In the genomic region with DNA sequence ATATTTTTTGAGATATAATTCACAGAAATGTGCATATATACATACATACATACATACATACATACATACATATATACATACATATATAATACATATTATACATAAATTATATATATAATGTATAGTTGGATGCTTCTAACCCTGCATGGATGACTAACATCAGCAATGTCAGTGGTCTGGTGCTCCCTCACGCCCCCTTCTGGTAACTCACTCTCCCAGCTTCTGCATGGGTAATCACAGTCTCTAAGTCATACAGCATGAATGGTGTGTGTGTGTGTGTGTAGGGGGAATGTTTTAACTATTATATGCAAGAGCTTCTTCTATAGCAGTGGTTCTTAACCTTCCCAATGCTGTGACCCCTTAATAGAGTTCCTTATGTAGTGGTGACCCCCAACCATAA, we compare ENCODE assay signal across 11 mouse cellular contexts.
DNase-seq lines count a peak whose midpoint lies in the region; ATAC-seq lines count a peak whose summit lies in the region.
"Had no signal": no experiment of that assay in that cellular context is flagged by ENCODE, and none has a peak within 500 bp of the region (broad histone marks: within the 10 kb centered on the region; RNA-seq: fewer than 3 reads in every experiment).

No protein-coding gene starts in this region.

- H3K4me2 ChIP-seq in forebrain, embryonic 15.5 days (replicated peaks), result no peak overlapping the region
- H3K4me2 ChIP-seq in midbrain, embryonic 14.5 days (ENCODE audit: low read length), result no peak overlapping the region
- no peak overlapping the region for H3K4me2 ChIP-seq in midbrain, embryonic 13.5 days (replicated peaks)
- H3K4me2 ChIP-seq: embryonic facial prominence, embryonic 12.5 days; heart, embryonic 15.5 days; limb, embryonic 12.5 days had no signal

- intact Hi-C loops in left cerebral cortex, postnatal 36 days (cut with DNase I), result no loop called here

- no peak overlapping the region for H3K9ac ChIP-seq in forebrain, embryonic 15.5 days (replicated peaks)
- H3K9ac ChIP-seq in midbrain, embryonic 14.5 days (replicated peaks; ENCODE audit: low read length), result no peak overlapping the region
- H3K9ac ChIP-seq in midbrain, embryonic 13.5 days (replicated peaks), result no peak overlapping the region
- H3K9ac ChIP-seq: embryonic facial prominence, embryonic 12.5 days; heart, embryonic 15.5 days; limb, embryonic 12.5 days had no signal

- H3K4me1 ChIP-seq in forebrain, embryonic 15.5 days, result no peaks in the 10 kb centered on the region
- H3K4me1 ChIP-seq in forebrain, embryonic 10.5 days, result peaks cover 31% of the 10 kb centered on the region
- peaks cover 4% of the 10 kb centered on the region; the same call in 1 of the 2 replicates for H3K4me1 ChIP-seq in midbrain, embryonic 14.5 days (ENCODE audit: control insufficient read depth, insufficient read depth, low read length)
- peaks cover 23% of the 10 kb centered on the region for H3K4me1 ChIP-seq in midbrain, embryonic 13.5 days (replicated peaks)
- H3K4me1 ChIP-seq: limb, embryonic 12.5 days had no signal

- 34% methylated on average over 1 of the region's 1 CpGs for WGBS in forebrain, embryonic 15.5 days
- WGBS in forebrain, embryonic 10.5 days, result 11% methylated on average over 1 of the region's 1 CpGs
- WGBS in midbrain, embryonic 14.5 days, result 24% methylated on average over 1 of the region's 1 CpGs
- 21% methylated on average over 1 of the region's 1 CpGs for WGBS in midbrain, embryonic 13.5 days

- H3K27me3 ChIP-seq in forebrain, embryonic 15.5 days, result no peaks in the 10 kb centered on the region
- no peaks in the 10 kb centered on the region for H3K27me3 ChIP-seq in forebrain, embryonic 10.5 days (ENCODE audit: poor library complexity, severe bottlenecking)
- H3K27me3 ChIP-seq in midbrain, embryonic 14.5 days (ENCODE audit: control insufficient read depth, insufficient read depth, low read length), result no peaks in the 10 kb centered on the region
- H3K27me3 ChIP-seq in midbrain, embryonic 13.5 days, result no peaks in the 10 kb centered on the region
- H3K27me3 ChIP-seq: embryonic facial prominence, embryonic 12.5 days; heart, embryonic 15.5 days; limb, embryonic 12.5 days had no signal

- 0 out of 2 replicates have a peak, but pooled peaks have one; percentile 23 for ATAC-seq in forebrain, embryonic 15.5 days (replicated peaks)
- ATAC-seq in midbrain, embryonic 14.5 days (ENCODE audit: low FRiP score, low TSS enrichment), result no peak
- no peak for ATAC-seq in midbrain, embryonic 13.5 days
- ATAC-seq in granulocyte monocyte progenitor cell, adult 5-6 weeks (replicated peaks; ENCODE audit: poor library complexity, severe bottlenecking), result peak; percentile 53; the same call in 1 of the 2 replicates

- no peaks in the 10 kb centered on the region for H3K36me3 ChIP-seq in forebrain, embryonic 15.5 days
- no peaks in the 10 kb centered on the region for H3K36me3 ChIP-seq in forebrain, embryonic 10.5 days (replicated peaks)
- H3K36me3 ChIP-seq in midbrain, embryonic 14.5 days (ENCODE audit: control insufficient read depth, insufficient read depth, low read length), result no peaks in the 10 kb centered on the region
- H3K36me3 ChIP-seq in midbrain, embryonic 13.5 days, result no peaks in the 10 kb centered on the region
- H3K36me3 ChIP-seq: embryonic facial prominence, embryonic 12.5 days; heart, embryonic 15.5 days; limb, embryonic 12.5 days had no signal

- H3K4me3 ChIP-seq in forebrain, embryonic 15.5 days, result no peak overlapping the region
- H3K4me3 ChIP-seq in forebrain, embryonic 10.5 days, result no peak overlapping the region
- H3K4me3 ChIP-seq in midbrain, embryonic 14.5 days (replicated peaks; ENCODE audit: low read depth, low read length), result no peak overlapping the region
- H3K4me3 ChIP-seq in midbrain, embryonic 13.5 days (replicated peaks), result no peak overlapping the region
- H3K4me3 ChIP-seq: embryonic facial prominence, embryonic 12.5 days; heart, embryonic 15.5 days; limb, embryonic 12.5 days had no signal

- no peaks in the 10 kb centered on the region for H3K9me3 ChIP-seq in forebrain, embryonic 15.5 days
- no peaks in the 10 kb centered on the region for H3K9me3 ChIP-seq in forebrain, embryonic 10.5 days
- no peaks in the 10 kb centered on the region for H3K9me3 ChIP-seq in midbrain, embryonic 14.5 days (ENCODE audit: control insufficient read depth, low read length)
- H3K9me3 ChIP-seq in midbrain, embryonic 13.5 days, result no peaks in the 10 kb centered on the region
- H3K9me3 ChIP-seq: embryonic facial prominence, embryonic 12.5 days; heart, embryonic 15.5 days; limb, embryonic 12.5 days had no signal

- H3K27ac ChIP-seq in forebrain, embryonic 15.5 days (replicated peaks), result no peak overlapping the region
- H3K27ac ChIP-seq in forebrain, embryonic 10.5 days, result no peak overlapping the region
- no peak overlapping the region for H3K27ac ChIP-seq in midbrain, embryonic 14.5 days (replicated peaks; ENCODE audit: low read depth, low read length)
- H3K27ac ChIP-seq in midbrain, embryonic 13.5 days, result no peak overlapping the region
- H3K27ac ChIP-seq: embryonic facial prominence, embryonic 12.5 days; heart, embryonic 15.5 days; limb, embryonic 12.5 days had no signal

- no peak for DNase-seq in forebrain, embryonic 10.5 days (ENCODE audit: extremely low spot score, low spot score)
- peak; percentile 50 for DNase-seq in midbrain, embryonic 14.5 days
- peak; percentile 34 to 77 for DNase-seq in thymus, postnatal 10 days (ENCODE audit: low spot score in 2 of 2)
- DNase-seq in left cerebral cortex, postnatal 36 days (ENCODE audit: low spot score in 2 of 2), result no peak
- DNase-seq in left cerebral cortex, adult 11 months (ENCODE audit: low spot score), result no peak

Comparison
In these comparisons a context has a peak if more than half of its experiments do, and no peak if none do; other contexts are left out.
1. ATAC-seq: peak in forebrain, embryonic 15.5 days (single experiment) and granulocyte monocyte progenitor cell, adult 5-6 weeks (single experiment); none in midbrain, embryonic 14.5 days (single experiment) and midbrain, embryonic 13.5 days (single experiment).
2. DNase-seq: peak in midbrain, embryonic 14.5 days (single experiment) and thymus, postnatal 10 days (2 of 2); none in forebrain, embryonic 10.5 days (single experiment), left cerebral cortex, postnatal 36 days (0 of 2) and left cerebral cortex, adult 11 months (single experiment).